Mouse (Mus musculus): ENCODE measurements at regions not wholly inside any gene's neighbourhood (a gene's known extent, or its start where the extent isn't known, plus 50 kb on each side); places are given as distances from the start of the nearest gene placed in this dataset.

GRCm38 (mm10) chr8:91897381-91897780, 95.5 kb upstream of the Irx3 start:
- no peak for TF ChIP-seq CTCF (IDR thresholded peaks at IDR 0.05; ENCODE audit: extremely low read depth, insufficient read depth, low read length)
- TF ChIP-seq POLR2A (IDR thresholded peaks at IDR 0.05; ENCODE audit: extremely low read depth, insufficient read depth, low read length), result no peak
